9 mouse cellular contexts compared by ENCODE assay signal in genomic region chr15:101046039-101046526, GRCm38 (mm10). TPM values are rescaled to one million over a fixed set of nuclear protein-coding genes. Genes with fewer than 3 reads are reported as not detected.
DNase-seq lines count a peak whose midpoint lies in the region; ATAC-seq lines count a peak whose summit lies in the region.
"Had no signal": no experiment of that assay in that cellular context is flagged by ENCODE, and none has a peak within 500 bp of the region (broad histone marks: within the 10 kb centered on the region; RNA-seq: fewer than 3 reads in every experiment).

No protein-coding gene starts in this region.

- intact Hi-C loops in heart, postnatal 36 days (cut with DNase I), result loop anchor here (5.0 kb wide), 1 partner anchor 61 kb away; no protein-coding TSS in a partner anchor

- H3K4me2 ChIP-seq in hindbrain, embryonic 13.5 days, result peak overlapping the region; percentile 98
- H3K4me2 ChIP-seq in midbrain, embryonic 12.5 days (replicated peaks), result peak overlapping the region; percentile 91

- H3K4me3 ChIP-seq in heart, embryonic 10.5 days, result peak overlapping the region; percentile 60
- peak overlapping the region; percentile 41 for H3K4me3 ChIP-seq in brown adipose tissue, adult 24 weeks (ENCODE audit: insufficient read depth, low read depth, low read length)
- peak overlapping the region; percentile 53 for H3K4me3 ChIP-seq in hindbrain, embryonic 13.5 days
- H3K4me3 ChIP-seq in midbrain, embryonic 12.5 days, result peak overlapping the region; percentile 54

- H3K36me3 ChIP-seq in heart, embryonic 10.5 days, result no peaks in the 10 kb centered on the region
- H3K36me3 ChIP-seq in hindbrain, embryonic 13.5 days, result peaks cover 4% of the 10 kb centered on the region
- peaks cover 3% of the 10 kb centered on the region; the same call in 1 of the 2 replicates for H3K36me3 ChIP-seq in midbrain, embryonic 12.5 days

- H3K9me3 ChIP-seq in heart, embryonic 10.5 days, result no peaks in the 10 kb centered on the region
- no peaks in the 10 kb centered on the region for H3K9me3 ChIP-seq in hindbrain, embryonic 13.5 days
- H3K9me3 ChIP-seq in midbrain, embryonic 12.5 days, result no peaks in the 10 kb centered on the region

- DNase-seq in heart, embryonic 10.5 days (ENCODE audit: low spot score), result no peak
- DNase-seq in heart, postnatal 36 days, result no peak
- no peak for DNase-seq in thymus, postnatal 25 days
- no peak for DNase-seq in thymus, postnatal 10 days (ENCODE audit: low spot score in 2 of 2)
- DNase-seq in spleen, postnatal 10 days (ENCODE audit: low spot score in 2 of 2), result no peak

- H3K4me1 ChIP-seq in heart, embryonic 10.5 days, result peaks cover 17% of the 10 kb centered on the region
- H3K4me1 ChIP-seq in brown adipose tissue, adult 24 weeks (ENCODE audit: control insufficient read depth, insufficient read depth, insufficient read length, low read length), result 0 out of 2 replicates have a peak, but pooled peaks cover 2% of the 10 kb centered on the region
- peaks cover 21% of the 10 kb centered on the region for H3K4me1 ChIP-seq in hindbrain, embryonic 13.5 days (replicated peaks)
- peaks cover 18% of the 10 kb centered on the region for H3K4me1 ChIP-seq in midbrain, embryonic 12.5 days

- 0 out of 2 replicates have a peak, but pooled peaks have one; percentile 2 for ATAC-seq in hindbrain, embryonic 13.5 days (ENCODE audit: low FRiP score)
- ATAC-seq in midbrain, embryonic 12.5 days (ENCODE audit: low FRiP score, low read depth), result peak; percentile 5; the same call in 1 of the 2 replicates

- peak overlapping the region; percentile 56 for H3K27ac ChIP-seq in heart, embryonic 10.5 days
- no peak overlapping the region for H3K27ac ChIP-seq in brown adipose tissue, adult 24 weeks (replicated peaks; ENCODE audit: low read depth, low read length)
- no peak overlapping the region for H3K27ac ChIP-seq in hindbrain, embryonic 13.5 days
- no peak overlapping the region for H3K27ac ChIP-seq in midbrain, embryonic 12.5 days (replicated peaks)

- peak overlapping the region; percentile 77 for H3K9ac ChIP-seq in hindbrain, embryonic 13.5 days
- H3K9ac ChIP-seq in midbrain, embryonic 12.5 days (replicated peaks), result peak overlapping the region; percentile 59

- peaks cover 95% of the 10 kb centered on the region for H3K27me3 ChIP-seq in heart, embryonic 10.5 days (ENCODE audit: insufficient read depth, poor library complexity, severe bottlenecking)
- peaks cover 90% of the 10 kb centered on the region for H3K27me3 ChIP-seq in hindbrain, embryonic 13.5 days
- peaks cover 84% of the 10 kb centered on the region for H3K27me3 ChIP-seq in midbrain, embryonic 12.5 days

- WGBS in heart, embryonic 10.5 days, result 1% methylated on average over 43 of the region's 43 CpGs
- 1% methylated on average over 43 of the region's 43 CpGs for WGBS in hindbrain, embryonic 13.5 days
- WGBS in midbrain, embryonic 12.5 days, result 3% methylated on average over 43 of the region's 43 CpGs

RNA-seq across cellular contexts. Expression of gene Gm47841, which starts 1.1 kb away (rescaled TPM):
- not detected in 2 replicates for polyA plus RNA-seq in heart, embryonic 10.5 days (2016; fragmentation: Nextera tagmentation; extraction: Ambion mirVana)
- total RNA-seq in heart, postnatal 36 days (2021), result not detected
- not detected in 2 replicates for polyA plus RNA-seq in brown adipose tissue, adult 24 weeks (2012; ENCODE audit: insufficient read depth, insufficient read length, missing spikeins)
- not detected in 2 replicates for polyA plus RNA-seq in hindbrain, embryonic 13.5 days (2015; fragmentation: Nextera tagmentation; extraction: Ambion mirVana)
- not detected in 2 replicates for polyA plus RNA-seq in midbrain, embryonic 12.5 days (2016; fragmentation: Nextera tagmentation; extraction: Ambion mirVana)
- total RNA-seq: heart, adult 18-20 months had no signal

RNA-seq across cellular contexts. Expression of gene Fignl2, which starts 32.3 kb away (rescaled TPM):
- 0.28 and 0.60 TPM in 2 replicates for polyA plus RNA-seq in heart, embryonic 10.5 days (2016; fragmentation: Nextera tagmentation; extraction: Ambion mirVana)
- total RNA-seq in heart, postnatal 36 days (2021), result 1 to 10 TPM; 1.4 to 2.2 TPM
- polyA plus RNA-seq in brown adipose tissue, adult 24 weeks (2012; ENCODE audit: insufficient read depth, insufficient read length, missing spikeins), result 2.9 and 3.0 TPM in 2 replicates
- 0.16 and 0.23 TPM in 2 replicates for polyA plus RNA-seq in hindbrain, embryonic 13.5 days (2015; fragmentation: Nextera tagmentation; extraction: Ambion mirVana)
- polyA plus RNA-seq in midbrain, embryonic 12.5 days (2016; fragmentation: Nextera tagmentation; extraction: Ambion mirVana), result 0.34 and 0.37 TPM in 2 replicates
